Mouse (Mus musculus) urinary bladder, adult 2 months (tissue): ENCODE measurements around the gene Col10a1. TPM values are rescaled to one million over a fixed set of nuclear protein-coding genes. Genes with fewer than 3 reads are reported as not detected.
"Not testable (repeated sequence)": the region's sequence is repeated elsewhere in the genome, so short reads cannot be mapped to it uniquely, and the experiment has no call there.

Experiments
- DNase-seq: peaks from one replicate; pipeline ENCODE4 v3.0.0; 2022; ENCODE audit warnings: low spot score
- polyA plus RNA-seq: library from polyadenylated mRNA; depleted of rRNA; stranded (reverse); fragments of >200 nt; gene quantifications from 2 replicates; pipeline ENCODE4 v1.2.3, GENCODE M21; 2012; rRNA removed

The Col10a1 gene
- 0.06 and 0.11 TPM in 2 replicates for polyA plus RNA-seq

- DNase-seq = no peak
Measured at GRCm38 (mm10) chr10:34389681-34390080, at the start of gene Col10a1. Col10a1 (plus strand) TSS chr10:34389981.

- no peak for DNase-seq
Measured at GRCm38 (mm10) chr10:34341014-34341413, 48.8 kb upstream of the Col10a1 start.

GRCm38 (mm10) chr10:34341886-34342285, 47.9 kb upstream of the Col10a1 start:
- DNase-seq = no peak

- DNase-seq = no peak
Measured at GRCm38 (mm10) chr10:34352166-34352565, 37.6 kb upstream of the Col10a1 start.

DNA sequence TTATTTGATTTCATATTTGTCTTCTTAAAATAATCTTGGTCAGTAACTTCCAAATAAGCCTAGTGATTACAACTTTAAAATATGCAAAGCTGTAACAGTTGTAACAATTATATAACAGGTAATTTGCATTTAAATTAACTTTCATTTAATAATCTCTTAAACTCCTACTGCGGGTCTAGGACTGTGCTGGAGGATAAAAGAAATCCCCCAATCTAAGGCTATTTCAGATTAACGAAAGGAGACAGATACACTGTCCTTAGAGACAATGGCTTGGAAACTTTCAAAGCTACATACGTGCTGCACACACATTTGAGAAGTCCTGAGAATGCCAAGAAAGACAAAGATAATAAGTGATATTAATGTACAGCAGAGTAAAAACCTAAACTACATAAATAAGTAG, 31.5 kb upstream of the Col10a1 start:
- DNase-seq = no peak

GRCm38 (mm10) chr10:34363756-34364155, 26.0 kb upstream of the Col10a1 start:
- DNase-seq = no peak

DNA sequence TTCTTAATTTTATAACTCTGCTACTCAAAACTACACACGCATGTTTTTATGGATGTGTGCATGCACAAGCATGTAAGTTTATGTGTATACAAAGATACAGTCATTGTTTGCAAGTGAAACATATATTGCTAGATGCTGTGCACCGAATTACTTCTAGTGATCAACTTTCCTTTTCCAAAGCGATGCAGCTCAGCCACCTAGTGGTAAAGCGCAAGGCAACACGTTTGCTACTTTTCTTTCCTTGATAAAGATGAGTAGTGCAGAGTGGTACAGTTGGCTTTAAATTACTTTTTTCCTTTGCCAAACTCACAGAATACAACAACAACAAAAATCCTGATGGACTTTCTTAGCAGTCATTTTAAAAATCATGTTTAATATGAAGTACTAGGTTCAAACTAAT, 21.6 kb upstream of the Col10a1 start:
- DNase-seq = no peak

DNA sequence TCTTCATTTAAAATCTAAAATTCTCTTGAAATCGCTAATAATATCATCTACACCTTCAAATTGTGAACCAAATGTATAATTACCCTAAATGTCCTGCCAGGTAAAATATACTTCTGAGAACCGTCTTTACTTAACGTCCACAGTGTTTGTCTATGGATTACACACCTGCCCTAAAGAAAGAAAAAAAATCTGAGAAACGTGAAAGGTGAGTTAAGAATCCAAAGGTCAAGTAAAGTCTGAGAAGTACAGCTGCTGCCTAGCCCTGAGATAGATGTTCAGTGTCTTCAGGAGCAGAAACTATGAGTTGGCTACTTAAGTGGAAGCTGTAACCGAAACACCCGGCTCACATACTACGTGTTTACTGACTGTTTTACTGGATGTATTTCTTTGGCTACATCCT, 16.4 kb upstream of the Col10a1 start:
- no peak for DNase-seq

DNA sequence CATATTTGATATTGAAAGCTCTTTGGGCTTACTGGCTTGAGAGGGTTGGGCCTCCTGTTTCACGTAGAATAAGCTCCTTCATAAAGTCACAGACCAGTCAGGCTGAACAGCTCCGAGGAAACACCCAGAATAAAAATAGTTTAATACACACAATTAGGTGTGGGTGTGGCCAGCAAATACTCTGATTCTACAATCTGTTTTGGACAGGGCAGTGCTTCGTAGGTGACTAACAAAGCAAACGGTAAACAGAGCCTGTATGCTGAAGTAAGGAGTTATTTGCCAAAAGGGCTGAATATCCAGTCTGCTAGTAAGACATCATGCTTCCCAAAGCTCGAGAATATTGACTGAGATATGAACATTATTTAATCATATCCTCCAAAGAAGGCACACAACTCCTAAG, 4.1 kb upstream of the Col10a1 start:
- no peak for DNase-seq

DNA sequence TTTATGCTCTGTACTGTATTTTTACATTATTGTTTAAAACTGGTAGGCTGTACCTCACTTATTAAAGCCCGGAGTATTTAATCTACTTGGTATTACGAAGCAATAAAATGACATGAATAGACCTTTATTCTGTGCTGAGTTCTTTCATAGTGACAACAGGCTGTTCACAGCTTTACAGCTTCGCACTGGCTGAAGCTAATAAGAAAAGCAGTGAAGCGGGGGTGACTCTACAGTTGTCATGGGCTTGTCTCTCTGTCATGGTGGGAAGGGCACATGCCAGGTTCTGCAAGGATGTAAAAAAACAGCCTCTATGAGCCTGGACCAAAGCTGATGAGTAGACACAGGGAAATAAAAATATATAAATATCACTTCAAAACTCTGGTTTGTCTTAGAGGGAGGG, 7.2 kb downstream of the Col10a1 start:
- no peak for DNase-seq

DNA sequence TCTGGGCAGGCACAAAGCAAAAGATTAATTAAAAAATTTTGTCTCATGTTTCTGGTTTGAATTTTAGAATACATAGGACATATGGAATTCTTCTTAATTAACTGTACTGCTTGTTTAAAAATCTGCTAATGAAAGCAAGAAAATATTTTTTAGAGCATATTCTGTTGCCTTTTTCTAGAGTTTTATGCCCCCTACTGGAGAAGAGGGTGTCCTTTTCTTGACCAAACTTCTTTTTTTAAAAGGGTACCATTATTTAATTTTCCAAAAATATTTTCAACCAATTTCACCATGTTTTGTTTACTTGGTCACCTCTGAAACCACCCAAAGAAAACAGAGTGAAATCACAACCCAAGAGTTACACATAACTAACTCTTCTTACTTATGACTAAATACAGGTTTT, 9.5 kb downstream of the Col10a1 start:
- DNase-seq = no peak

DNA sequence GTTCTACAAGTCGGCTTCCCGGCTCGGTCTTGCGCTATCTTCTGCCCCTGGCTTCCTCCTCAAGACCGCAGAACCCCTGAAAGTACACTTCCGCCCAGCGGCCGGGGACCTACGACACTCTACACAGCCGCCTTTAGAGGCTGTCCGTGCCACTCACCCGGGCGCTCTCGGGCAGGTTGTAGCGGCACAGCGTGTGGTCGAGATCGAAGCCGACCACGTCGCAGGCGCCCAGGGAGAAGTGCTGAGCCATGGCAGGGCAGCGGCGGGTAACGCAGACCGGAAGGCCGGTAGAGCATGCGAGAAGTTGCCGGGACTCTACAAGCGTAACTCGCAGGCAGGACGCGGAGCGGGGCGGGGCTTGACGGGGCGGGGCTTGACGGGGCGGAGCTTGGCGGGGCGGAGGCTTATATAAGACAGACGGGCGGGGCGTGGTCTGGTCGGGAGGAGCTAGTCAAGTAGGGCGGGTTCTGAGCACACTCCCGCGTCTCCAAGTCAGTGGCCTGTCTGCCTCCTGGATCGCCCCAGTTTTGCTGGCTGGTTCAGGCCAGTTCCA, 28.5 kb downstream of the Col10a1 start, which contains the start of gene Nt5dc1:
Nt5dc1 (minus strand) TSS at position 349 of the 553 bp plus-strand sequence.
- DNase-seq = peak; percentile 81

GRCm38 (mm10) chr10:34418794-34419193, 29.0 kb downstream of the Col10a1 start:
- DNase-seq = not testable (repeated sequence)

DNA sequence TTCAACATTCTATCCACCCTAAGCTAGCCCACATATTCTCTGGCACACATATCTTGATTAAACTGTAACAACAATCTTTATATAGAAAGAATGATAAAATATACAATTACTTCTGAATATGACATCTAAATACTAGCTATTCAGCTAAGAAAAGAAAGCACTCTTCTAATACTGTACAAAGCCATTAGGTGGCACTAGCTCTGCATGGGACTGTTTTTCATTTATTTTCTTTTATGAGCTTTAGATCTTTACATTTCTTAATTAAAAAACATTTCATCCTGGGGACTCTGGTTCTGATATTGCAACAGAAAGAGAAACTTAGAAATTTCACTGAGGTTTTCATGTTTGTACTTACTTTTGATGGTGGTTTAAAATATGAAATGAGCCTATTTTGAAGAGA, 42.0 kb downstream of the Col10a1 start:
- DNase-seq = no peak

GRCm38 (mm10) chr10:34434191-34434590, 44.4 kb downstream of the Col10a1 start:
- DNase-seq = not testable (repeated sequence)

Other genes starting within 250 kb of the Col10a1 start
- 15.9 and 17.6 TPM in 2 replicates for gene Dse, start 182.3 kb upstream of the Col10a1 start, polyA plus RNA-seq
- 52.8 and 58.2 TPM in 2 replicates for gene Tspyl1, start 107.8 kb upstream of the Col10a1 start, polyA plus RNA-seq
- gene Tspyl4, start 92.5 kb upstream of the Col10a1 start, polyA plus RNA-seq = 11.1 and 15.2 TPM in 2 replicates
- gene Nt5dc1, start 28.6 kb downstream of the Col10a1 start, polyA plus RNA-seq = 11.7 and 12.4 TPM in 2 replicates
- gene Frk, start 93.4 kb downstream of the Col10a1 start, polyA plus RNA-seq = 7.7 and 8.0 TPM in 2 replicates